In genomic region chr2:144224351-144224750, GRCm38 (mm10) we compare ENCODE assay signal across 10 mouse cellular contexts. TPM values are rescaled to one million over a fixed set of nuclear protein-coding genes. Genes with fewer than 3 reads are reported as not detected.
DNase-seq lines count a peak whose midpoint lies in the region; ATAC-seq lines count a peak whose summit lies in the region.
"Had no signal": no experiment of that assay in that cellular context is flagged by ENCODE, and none has a peak within 500 bp of the region (broad histone marks: within the 10 kb centered on the region; RNA-seq: fewer than 3 reads in every experiment).

No protein-coding gene starts in this region.

- H3K4me2 ChIP-seq in kidney, embryonic 15.5 days, result peak overlapping the region; percentile 56
- H3K4me2 ChIP-seq in embryonic facial prominence, embryonic 13.5 days, result peak overlapping the region; percentile 50
- H3K4me2 ChIP-seq in liver, embryonic 16.5 days (ENCODE audit: low read depth, low read length), result peak overlapping the region; percentile 27; the same call in 1 of the 2 replicates

- peak overlapping the region; percentile 27 for H3K4me3 ChIP-seq in kidney, embryonic 15.5 days (replicated peaks)
- peak overlapping the region; percentile 14; the same call in 1 of the 2 replicates for H3K4me3 ChIP-seq in embryonic facial prominence, embryonic 13.5 days
- H3K4me3 ChIP-seq in liver, embryonic 16.5 days (ENCODE audit: low read depth, low read length), result peak overlapping the region; percentile 24; the same call in 1 of the 2 replicates

- peak; percentile 83 for ATAC-seq in kidney, embryonic 15.5 days (replicated peaks; ENCODE audit: low FRiP score)
- ATAC-seq in embryonic facial prominence, embryonic 13.5 days (ENCODE audit: insufficient number of reproducible peaks, insufficient read depth, low FRiP score, low TSS enrichment, low read depth), result no peak
- ATAC-seq in liver, embryonic 16.5 days (ENCODE audit: low read depth), result peak; percentile 84

- 0 out of 2 replicates have a peak overlapping the region, but pooled peaks have one; percentile 22 for H3K9ac ChIP-seq in kidney, embryonic 15.5 days
- peak overlapping the region; percentile 53 for H3K9ac ChIP-seq in embryonic facial prominence, embryonic 13.5 days
- peak overlapping the region; percentile 24; the same call in 1 of the 2 replicates for H3K9ac ChIP-seq in liver, embryonic 16.5 days (ENCODE audit: low read depth, low read length)

- peaks cover 13% of the 10 kb centered on the region for H3K4me1 ChIP-seq in kidney, embryonic 15.5 days
- peaks cover 17% of the 10 kb centered on the region for H3K4me1 ChIP-seq in embryonic facial prominence, embryonic 13.5 days
- H3K4me1 ChIP-seq in liver, embryonic 16.5 days (ENCODE audit: control insufficient read depth, low read depth, low read length), result no peaks in the 10 kb centered on the region; the same call in 1 of the 2 replicates

- no peaks in the 10 kb centered on the region for H3K9me3 ChIP-seq in kidney, embryonic 15.5 days (replicated peaks)
- H3K9me3 ChIP-seq in embryonic facial prominence, embryonic 13.5 days, result no peaks in the 10 kb centered on the region
- H3K9me3 ChIP-seq in liver, embryonic 16.5 days (replicated peaks; ENCODE audit: control insufficient read depth, low read length), result peaks cover 3% of the 10 kb centered on the region; the same call in 1 of the 2 replicates

- H3K36me3 ChIP-seq in kidney, embryonic 15.5 days, result no peaks in the 10 kb centered on the region
- H3K36me3 ChIP-seq in embryonic facial prominence, embryonic 13.5 days, result no peaks in the 10 kb centered on the region
- no peaks in the 10 kb centered on the region for H3K36me3 ChIP-seq in liver, embryonic 16.5 days (ENCODE audit: control insufficient read depth, insufficient read depth)

- no peak for DNase-seq in kidney, adult 8-10 months
- DNase-seq in ZHBTc4 (ENCODE audit: low read depth, low spot score), result peak; percentile 25
- no peak for DNase-seq in cerebellum, adult 11 months
- no peak for DNase-seq in lung, postnatal 14 days
- DNase-seq: cerebellum, postnatal 25 days; right cerebral cortex, postnatal 14 days; thymus, postnatal 4 days had no signal

- H3K27ac ChIP-seq in kidney, embryonic 15.5 days, result peak overlapping the region; percentile 71
- peak overlapping the region; percentile 57 for H3K27ac ChIP-seq in embryonic facial prominence, embryonic 13.5 days
- peak overlapping the region; percentile 48; the same call in 1 of the 2 replicates for H3K27ac ChIP-seq in liver, embryonic 16.5 days (ENCODE audit: low read length)

- no peaks in the 10 kb centered on the region for H3K27me3 ChIP-seq in kidney, embryonic 15.5 days
- H3K27me3 ChIP-seq in embryonic facial prominence, embryonic 13.5 days, result no peaks in the 10 kb centered on the region
- H3K27me3 ChIP-seq in liver, embryonic 16.5 days (ENCODE audit: control insufficient read depth, insufficient read depth, low read depth, low read length), result no peaks in the 10 kb centered on the region

- 17% methylated on average over 12 of the region's 12 CpGs for WGBS in kidney, embryonic 15.5 days
- WGBS in embryonic facial prominence, embryonic 13.5 days, result 38% methylated on average over 12 of the region's 12 CpGs
- 34% methylated on average over 12 of the region's 12 CpGs for WGBS in liver, embryonic 16.5 days (ENCODE audit: insufficient replicate concordance)

RNA-seq across cellular contexts. Expression of gene Mgme1, which starts 46.1 kb away (rescaled TPM):
- polyA plus RNA-seq in kidney, embryonic 15.5 days (2015; fragmentation: Nextera tagmentation; extraction: Ambion mirVana), result 24.2 and 25.3 TPM in 2 replicates
- polyA plus RNA-seq in embryonic facial prominence, embryonic 13.5 days (2015; fragmentation: Nextera tagmentation; extraction: Ambion mirVana), result 17.5 and 19.2 TPM in 2 replicates
- polyA plus RNA-seq in liver, embryonic 16.5 days (2015; fragmentation: Nextera tagmentation; extraction: Ambion mirVana), result 8.1 and 9.9 TPM in 2 replicates

RNA-seq across cellular contexts. Expression of gene Snx5, which starts 46.4 kb away (rescaled TPM):
- polyA plus RNA-seq in kidney, embryonic 15.5 days (2015; fragmentation: Nextera tagmentation; extraction: Ambion mirVana), result 125 and 129 TPM in 2 replicates
- 124 TPM in 2 replicates for polyA plus RNA-seq in embryonic facial prominence, embryonic 13.5 days (2015; fragmentation: Nextera tagmentation; extraction: Ambion mirVana)
- polyA plus RNA-seq in liver, embryonic 16.5 days (2015; fragmentation: Nextera tagmentation; extraction: Ambion mirVana), result 56.5 and 60.5 TPM in 2 replicates
